8 mouse cellular contexts compared by ENCODE assay signal in the genomic region with DNA sequence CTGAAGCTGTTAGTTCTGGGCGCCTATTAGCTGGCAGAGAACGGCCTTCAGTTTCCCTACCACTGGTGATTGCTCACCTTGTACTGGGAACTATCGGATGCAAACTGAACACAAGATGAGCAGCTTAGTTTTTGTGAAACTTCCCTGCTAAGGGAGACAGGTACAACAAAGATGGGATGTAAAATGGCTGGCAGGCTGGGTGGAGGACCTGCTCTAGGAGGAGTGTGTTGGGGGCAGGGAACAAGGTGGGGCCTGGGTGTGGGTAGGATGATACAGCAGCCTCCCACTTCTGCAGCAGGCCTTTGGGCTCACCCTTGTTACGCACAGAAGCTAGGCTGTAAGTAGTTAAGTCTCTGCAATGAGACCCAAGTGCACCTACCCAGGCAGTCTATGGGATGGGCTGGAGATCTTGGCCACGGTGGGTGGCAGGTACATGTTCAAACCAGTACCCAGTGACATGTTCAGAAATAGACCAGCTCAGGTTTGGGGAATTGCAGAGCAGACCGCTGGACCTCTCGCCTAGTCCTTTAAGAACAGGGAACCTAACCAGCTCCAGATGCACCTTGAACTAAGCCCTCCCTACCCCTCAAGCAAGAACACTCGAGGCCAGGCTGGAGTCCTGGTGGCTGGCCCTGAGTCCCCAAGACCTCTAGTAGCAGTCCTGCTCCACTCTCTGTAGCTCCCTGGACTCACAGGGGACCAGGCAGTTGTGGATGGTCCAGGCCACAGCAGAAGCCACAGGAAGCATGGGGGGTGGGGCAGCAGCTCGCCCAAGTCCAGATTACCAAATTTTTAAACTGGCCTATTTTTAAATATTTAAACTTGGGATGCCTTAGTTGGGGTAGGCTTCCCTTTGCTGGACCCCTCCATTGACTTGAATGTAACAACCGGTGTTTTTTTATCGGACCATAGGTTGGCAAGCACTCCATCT. TPM values are rescaled to one million over a fixed set of nuclear protein-coding genes. Genes with fewer than 3 reads are reported as not detected.
DNase-seq lines count a peak whose midpoint lies in the region; ATAC-seq and TF ChIP-seq lines count a peak whose summit lies in the region.

No protein-coding gene starts in this region.

- H3K27me3 ChIP-seq in heart, embryonic 11.5 days (ENCODE audit: control insufficient read depth, insufficient read depth, low read length), result no peaks in the 10 kb centered on the region
- no peaks in the 10 kb centered on the region for H3K27me3 ChIP-seq in MEL (ENCODE audit: control insufficient read depth in 1 of 2, insufficient read depth in 2 of 2, low read length in 2 of 2)
- H3K27me3 ChIP-seq in intestine, postnatal 0 days (replicated peaks; ENCODE audit: control insufficient read depth, insufficient read depth, low read length), result no peaks in the 10 kb centered on the region
- no peaks in the 10 kb centered on the region for H3K27me3 ChIP-seq in neural tube, embryonic 12.5 days (replicated peaks)

- peak overlapping the region; percentile 22 for H3K4me3 ChIP-seq in heart, embryonic 11.5 days (ENCODE audit: low read depth, low read length)
- H3K4me3 ChIP-seq in MEL (ENCODE audit: control insufficient read depth in 1 of 2, insufficient read depth in 1 of 2, low read depth in 2 of 2, low read length in 2 of 2), result no peak overlapping the region
- H3K4me3 ChIP-seq in intestine, postnatal 0 days (ENCODE audit: low read depth, low read length), result no peak overlapping the region
- no peak overlapping the region for H3K4me3 ChIP-seq in neural tube, embryonic 12.5 days

- TF ChIP-seq RAD21 in MEL (IDR thresholded peaks at IDR 0.05; ENCODE audit: low read depth, low read length), result no peak

- H3K79me2 ChIP-seq in MEL (ENCODE audit: control insufficient read depth, insufficient read depth, low read length, poor library complexity), result peaks cover 32% of the 10 kb centered on the region

- peak overlapping the region; percentile 84 for H3K4me2 ChIP-seq in heart, embryonic 11.5 days
- H3K4me2 ChIP-seq in intestine, postnatal 0 days (replicated peaks; ENCODE audit: low read depth), result peak overlapping the region; percentile 96; the same call in 1 of the 2 replicates
- H3K4me2 ChIP-seq in neural tube, embryonic 12.5 days (replicated peaks), result peak overlapping the region; percentile 98

- TF ChIP-seq POLR2A in MEL (IDR thresholded peaks at IDR 0.05; ENCODE audit: control insufficient read depth in 1 of 2, insufficient read depth in 1 of 2, low read depth in 1 of 2, low read length in 2 of 2, poor library complexity in 1 of 2), result 0 out of 4 replicates have a peak, but pooled peaks of 1 of the 2 experiments have one; percentile 58

- peak; percentile 47; the same call in 1 of the 2 replicates for ATAC-seq in heart, embryonic 11.5 days (replicated peaks; ENCODE audit: insufficient number of reproducible peaks, low FRiP score, low TSS enrichment)
- peak; percentile 63 for ATAC-seq in erythroid progenitor cell, adult 5-6 weeks (replicated peaks; ENCODE audit: low FRiP score, poor library complexity, severe bottlenecking)
- no peak for ATAC-seq in intestine, postnatal 0 days
- ATAC-seq in neural tube, embryonic 12.5 days (ENCODE audit: low FRiP score, low read depth), result no peak

- no peak for TF ChIP-seq EP300 in MEL (IDR thresholded peaks at IDR 0.05; ENCODE audit: low read depth in 1 of 2, low read length in 2 of 2)

- H3K9me3 ChIP-seq in heart, embryonic 11.5 days (replicated peaks; ENCODE audit: control insufficient read depth, low read length), result no peaks in the 10 kb centered on the region
- no peaks in the 10 kb centered on the region for H3K9me3 ChIP-seq in MEL (replicated peaks; ENCODE audit: insufficient read depth, low read length)
- H3K9me3 ChIP-seq in intestine, postnatal 0 days (ENCODE audit: control insufficient read depth), result no peaks in the 10 kb centered on the region
- no peaks in the 10 kb centered on the region for H3K9me3 ChIP-seq in neural tube, embryonic 12.5 days

- H3K27ac ChIP-seq in heart, embryonic 11.5 days (ENCODE audit: low read depth, low read length), result peak overlapping the region; percentile 82
- peak overlapping the region; percentile 95 for H3K27ac ChIP-seq in MEL (ENCODE audit: control insufficient read depth, low read depth, low read length)
- H3K27ac ChIP-seq in intestine, postnatal 0 days (ENCODE audit: low read depth, low read length), result peak overlapping the region; percentile 100
- 0 out of 2 replicates have a peak overlapping the region, but pooled peaks have one; percentile 32 for H3K27ac ChIP-seq in neural tube, embryonic 12.5 days

- peaks cover 29% of the 10 kb centered on the region for H3K4me1 ChIP-seq in heart, embryonic 11.5 days (ENCODE audit: control insufficient read depth, insufficient read depth, low read length)
- peaks cover 0 to 11% of the 10 kb centered on the region in 2 experiments; a peak in 2 of 4 replicates for H3K4me1 ChIP-seq in MEL (ENCODE audit: control insufficient read depth in 1 of 2, insufficient read depth in 2 of 2, low read length in 2 of 2)
- peaks cover 8% of the 10 kb centered on the region for H3K4me1 ChIP-seq in intestine, postnatal 0 days (replicated peaks; ENCODE audit: control insufficient read depth, insufficient read depth, low read length)
- peaks cover 39% of the 10 kb centered on the region for H3K4me1 ChIP-seq in neural tube, embryonic 12.5 days

- no peak for DNase-seq in heart, adult 9 months (ENCODE audit: low spot score in 2 of 2)
- DNase-seq in MEL (ENCODE audit: low read depth, low spot score), result peak; percentile 78
- no peak for DNase-seq in cerebellum, adult 11 months
- no peak for DNase-seq in left cerebral cortex, postnatal 14 days (ENCODE audit: low spot score in 2 of 2)

- H3K9ac ChIP-seq in heart, embryonic 11.5 days (ENCODE audit: low read depth, low read length), result peak overlapping the region; percentile 50
- no peak overlapping the region for H3K9ac ChIP-seq in MEL (ENCODE audit: control insufficient read depth, low read depth, low read length, poor library complexity, severe bottlenecking)
- H3K9ac ChIP-seq in intestine, postnatal 0 days (ENCODE audit: low read depth, low read length), result no peak overlapping the region
- 0 out of 2 replicates have a peak overlapping the region, but pooled peaks have one; percentile 17 for H3K9ac ChIP-seq in neural tube, embryonic 12.5 days

- TF ChIP-seq CTCF in MEL (IDR thresholded peaks at IDR 0.05 in 2 of 3, conservative IDR thresholded peaks at IDR 0.05 in 1 of 3; ENCODE audit: control insufficient read depth in 1 of 3, insufficient read depth in 1 of 3, low read depth in 2 of 3, low read length in 3 of 3, poor library complexity in 1 of 3, severe bottlenecking in 1 of 3), result no peak
- TF ChIP-seq CTCF in intestine, postnatal 0 days (IDR thresholded peaks at IDR 0.05; ENCODE audit: low read depth), result no peak

- intact Hi-C loops in left cerebral cortex, postnatal 14 days (cut with DNase I), result no loop called here

- H3K36me3 ChIP-seq in heart, embryonic 11.5 days (ENCODE audit: control insufficient read depth, insufficient read depth, low read length), result peaks cover 14% of the 10 kb centered on the region
- peaks cover 7 to 11% of the 10 kb centered on the region in 2 experiments; a peak in 3 of 4 replicates for H3K36me3 ChIP-seq in MEL (ENCODE audit: control insufficient read depth in 1 of 2, insufficient read depth in 2 of 2, low read length in 2 of 2)
- H3K36me3 ChIP-seq in intestine, postnatal 0 days (ENCODE audit: control insufficient read depth, insufficient read depth), result peaks cover 26% of the 10 kb centered on the region
- H3K36me3 ChIP-seq in neural tube, embryonic 12.5 days, result peaks cover 43% of the 10 kb centered on the region

- 54% methylated on average over 11 of the region's 11 CpGs for WGBS in heart, embryonic 11.5 days (ENCODE audit: insufficient replicate concordance)
- 47% methylated on average over 11 of the region's 11 CpGs for WGBS in intestine, postnatal 0 days
- 68% methylated on average over 11 of the region's 11 CpGs for WGBS in neural tube, embryonic 12.5 days

RNA-seq across cellular contexts. Expression of gene Atf4, which starts 3.5 kb away (rescaled TPM):
- 90.2 and 94.4 TPM in 2 replicates for polyA plus RNA-seq in heart, embryonic 11.5 days (2014; fragmentation: Nextera tagmentation; extraction: Ambion mirVana)
- 351 and 459 TPM in 2 replicates for total RNA-seq in MEL (2012; rRNA removed)
- 100 to 1,000 TPM in 1 of 2 experiments, 10 to 100 TPM in 1; 85.1 to 444 TPM for polyA plus RNA-seq in MEL (2012; ENCODE audit: insufficient read depth in 1 of 2, insufficient read length in 2 of 2, low read depth in 1 of 2, low replicate concordance in 2 of 2, missing spikeins in 1 of 2)
- 287 and 355 TPM in 2 replicates for total RNA-seq in erythroid progenitor cell, adult 5-6 weeks (2015; ENCODE audit: low replicate concordance)
- 402 and 410 TPM in 2 replicates for total RNA-seq in erythroid progenitor cell, adult 5-6 weeks (2017; ENCODE audit: low replicate concordance)
- polyA plus RNA-seq in intestine, postnatal 0 days (2015; fragmentation: Nextera tagmentation; extraction: Ambion mirVana), result 95.2 and 106 TPM in 2 replicates
- polyA plus RNA-seq in neural tube, embryonic 12.5 days (2016; fragmentation: Nextera tagmentation; extraction: Ambion mirVana), result 111 and 123 TPM in 2 replicates
- 10 to 100 TPM; 93.4 TPM for total RNA-seq in left cerebral cortex, postnatal 14 days (2021)

RNA-seq across cellular contexts. Expression of gene Rps19bp1, which starts 5.6 kb away (rescaled TPM):
- 48.1 and 53.8 TPM in 2 replicates for polyA plus RNA-seq in heart, embryonic 11.5 days (2014; fragmentation: Nextera tagmentation; extraction: Ambion mirVana)
- 59.7 and 78.9 TPM in 2 replicates for total RNA-seq in MEL (2012; rRNA removed)
- 100 to 1,000 TPM in 1 of 2 experiments, not detected in 1; 155 TPM for polyA plus RNA-seq in MEL (2012; ENCODE audit: insufficient read depth in 1 of 2, insufficient read length in 2 of 2, low read depth in 1 of 2, low replicate concordance in 2 of 2, missing spikeins in 1 of 2)
- 13.8 and 15.5 TPM in 2 replicates for total RNA-seq in erythroid progenitor cell, adult 5-6 weeks (2015; ENCODE audit: low replicate concordance)
- total RNA-seq in erythroid progenitor cell, adult 5-6 weeks (2017; ENCODE audit: low replicate concordance), result 3.8 and 11.3 TPM in 2 replicates
- polyA plus RNA-seq in intestine, postnatal 0 days (2015; fragmentation: Nextera tagmentation; extraction: Ambion mirVana), result 48.4 and 49.3 TPM in 2 replicates
- polyA plus RNA-seq in neural tube, embryonic 12.5 days (2016; fragmentation: Nextera tagmentation; extraction: Ambion mirVana), result 63.9 and 65.0 TPM in 2 replicates
- total RNA-seq in left cerebral cortex, postnatal 14 days (2021), result 10 to 100 TPM; 41.9 to 42.6 TPM

RNA-seq across cellular contexts. Expression of gene AC140267.1, which starts 22.9 kb away (rescaled TPM):
- not detected in 2 replicates for polyA plus RNA-seq in heart, embryonic 11.5 days (2014; fragmentation: Nextera tagmentation; extraction: Ambion mirVana)
- total RNA-seq in MEL (2012; rRNA removed), result not detected in 2 replicates
- 1 to 10 TPM in 1 of 2 experiments, not detected in 1; 1.9 TPM for polyA plus RNA-seq in MEL (2012; ENCODE audit: insufficient read depth in 1 of 2, insufficient read length in 2 of 2, low read depth in 1 of 2, low replicate concordance in 2 of 2, missing spikeins in 1 of 2)
- total RNA-seq in erythroid progenitor cell, adult 5-6 weeks (2015; ENCODE audit: low replicate concordance), result 43.2 TPM in 1 of 2 replicates, not detected in the other
- not detected in 2 replicates for total RNA-seq in erythroid progenitor cell, adult 5-6 weeks (2017; ENCODE audit: low replicate concordance)
- polyA plus RNA-seq in intestine, postnatal 0 days (2015; fragmentation: Nextera tagmentation; extraction: Ambion mirVana), result not detected in 2 replicates
- polyA plus RNA-seq in neural tube, embryonic 12.5 days (2016; fragmentation: Nextera tagmentation; extraction: Ambion mirVana), result 9.5 TPM in 1 of 2 replicates, not detected in the other
- total RNA-seq in left cerebral cortex, postnatal 14 days (2021), result 10 to 100 TPM; 18.7 to 25.4 TPM

RNA-seq across cellular contexts. Expression of gene Mief1, which starts 24.7 kb away (rescaled TPM):
- 26.8 and 29.5 TPM in 2 replicates for polyA plus RNA-seq in heart, embryonic 11.5 days (2014; fragmentation: Nextera tagmentation; extraction: Ambion mirVana)
- total RNA-seq in MEL (2012; rRNA removed), result 35.4 and 41.5 TPM in 2 replicates
- 10 to 100 TPM in 1 of 2 experiments, not detected in 1; 34.6 TPM for polyA plus RNA-seq in MEL (2012; ENCODE audit: insufficient read depth in 1 of 2, insufficient read length in 2 of 2, low read depth in 1 of 2, low replicate concordance in 2 of 2, missing spikeins in 1 of 2)
- 15.5 and 18.9 TPM in 2 replicates for total RNA-seq in erythroid progenitor cell, adult 5-6 weeks (2015; ENCODE audit: low replicate concordance)
- total RNA-seq in erythroid progenitor cell, adult 5-6 weeks (2017; ENCODE audit: low replicate concordance), result 18.1 and 23.0 TPM in 2 replicates
- polyA plus RNA-seq in intestine, postnatal 0 days (2015; fragmentation: Nextera tagmentation; extraction: Ambion mirVana), result 12.0 and 14.2 TPM in 2 replicates
- polyA plus RNA-seq in neural tube, embryonic 12.5 days (2016; fragmentation: Nextera tagmentation; extraction: Ambion mirVana), result 42.1 and 46.0 TPM in 2 replicates
- 10 to 100 TPM; 30.7 to 31.4 TPM for total RNA-seq in left cerebral cortex, postnatal 14 days (2021)

RNA-seq across cellular contexts. Expression of gene Cacna1i, which starts 28.5 kb away (rescaled TPM):
- polyA plus RNA-seq in heart, embryonic 11.5 days (2014; fragmentation: Nextera tagmentation; extraction: Ambion mirVana), result 0.01 TPM in 1 of 2 replicates, not detected in the other
- not detected in 2 replicates for total RNA-seq in MEL (2012; rRNA removed)
- polyA plus RNA-seq in MEL (2012; ENCODE audit: insufficient read depth in 1 of 2, insufficient read length in 2 of 2, low read depth in 1 of 2, low replicate concordance in 2 of 2, missing spikeins in 1 of 2), result not detected
- total RNA-seq in erythroid progenitor cell, adult 5-6 weeks (2015; ENCODE audit: low replicate concordance), result not detected in 2 replicates
- not detected in 2 replicates for total RNA-seq in erythroid progenitor cell, adult 5-6 weeks (2017; ENCODE audit: low replicate concordance)
- 0.03 TPM in 1 of 2 replicates, not detected in the other for polyA plus RNA-seq in intestine, postnatal 0 days (2015; fragmentation: Nextera tagmentation; extraction: Ambion mirVana)
- 0.11 and 0.25 TPM in 2 replicates for polyA plus RNA-seq in neural tube, embryonic 12.5 days (2016; fragmentation: Nextera tagmentation; extraction: Ambion mirVana)
- total RNA-seq in left cerebral cortex, postnatal 14 days (2021), result 100 to 1,000 TPM in 1 of 2 experiments, 10 to 100 TPM in 1; 85.0 to 100 TPM

Comparison
In these comparisons a context has a peak if more than half of its experiments do, and no peak if none do; other contexts are left out.
1. ATAC-seq: peak in heart, embryonic 11.5 days (single experiment) and erythroid progenitor cell, adult 5-6 weeks (single experiment); none in intestine, postnatal 0 days (single experiment) and neural tube, embryonic 12.5 days (single experiment).
2. H3K27ac ChIP-seq: peak in every context shown above with its lines; median percentile 100 in intestine, postnatal 0 days; 95 in MEL; 82 in heart, embryonic 11.5 days; 32 in neural tube, embryonic 12.5 days.
3. H3K9ac ChIP-seq: peak in heart, embryonic 11.5 days (single experiment) and neural tube, embryonic 12.5 days (single experiment); none in MEL (single experiment) and intestine, postnatal 0 days (single experiment).
4. Peak in every context shown above with its lines, with median percentiles within 50 percentile points of each other: H3K4me2 ChIP-seq.